Mouse (Mus musculus) embryonic fibroblast, embryonic 13.5 days (primary cell): ENCODE data around the gene Gpr132.
"Not testable (repeated sequence)": the region's sequence is repeated elsewhere in the genome, so short reads cannot be mapped to it uniquely, and the experiment has no call there.

Experiments used
- CTCF ChIP-seq: IDR thresholded peaks from 2 replicates; pipeline ENCODE4 v1.5.1; 2011; ENCODE audit warnings: mild to moderate bottlenecking, control low read depth, low read length, moderate library complexity, borderline replicate concordance; ENCODE audit not compliant: insufficient read depth
- POLR2A ChIP-seq: IDR thresholded peaks from 2 replicates; pipeline ENCODE4 v1.6.1; 2011; ENCODE audit warnings: low read depth, mild to moderate bottlenecking, control low read depth, low read length, moderate library complexity

DNA sequence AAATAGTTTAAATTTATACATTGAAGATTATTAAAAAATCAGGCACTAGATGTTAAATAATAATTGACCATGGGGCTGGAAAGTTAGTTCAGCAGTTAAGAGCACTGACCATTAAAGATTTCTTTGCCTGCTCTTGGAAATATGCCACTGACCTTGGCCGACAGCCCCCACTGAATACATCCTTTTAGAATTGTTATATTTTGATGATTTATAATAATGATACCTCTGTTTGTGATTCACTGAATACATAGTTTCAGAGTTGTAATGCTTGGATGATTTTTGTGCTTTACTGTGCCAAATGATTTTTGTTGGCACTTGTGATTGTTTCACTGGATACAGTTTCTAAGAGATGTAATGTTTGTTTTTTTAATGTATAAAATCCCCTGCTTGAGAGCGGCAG lies 25.9 kb downstream of the Gpr132 start:
- TF ChIP-seq CTCF, POLR2A: not testable (repeated sequence)
